Mouse (Mus musculus) C2C12 (cell line): Measurements from ENCODE around the gene Dpp10. TPM values are rescaled to one million over a fixed set of nuclear protein-coding genes. Genes with fewer than 3 reads are reported as not detected.

Experiments used
- H3K27me3 ChIP-seq: one replicate; pipeline ENCODE4 v1.6.1; 2011; ENCODE audit not compliant: control insufficient read depth, insufficient read depth, insufficient read length
- H3K36me3 ChIP-seq: one replicate; pipeline ENCODE4 v1.6.1; 2011; ENCODE audit not compliant: control insufficient read depth, insufficient read depth
- H3K4me3 ChIP-seq: one replicate; pipeline ENCODE4 v1.5.1; 2011; ENCODE audit warnings: mild to moderate bottlenecking, control low read depth; ENCODE audit not compliant: poor library complexity, insufficient read depth, severe bottlenecking
- H3K79me2 ChIP-seq: one replicate; pipeline ENCODE4 v1.6.1; 2011; ENCODE audit not compliant: control insufficient read depth, insufficient read depth
- H3K79me3 ChIP-seq: one replicate; pipeline ENCODE4 v1.6.1; 2011; ENCODE audit warnings: low read depth, control low read depth
- H3ac ChIP-seq: one replicate; pipeline ENCODE3; 2011; ENCODE audit warnings: low read depth; ENCODE audit not compliant: control insufficient read depth, insufficient read length
- CEBPB ChIP-seq: IDR thresholded peaks from one replicate; pipeline ENCODE4 v1.6.1; 2011; ENCODE audit warnings: low read depth, mild to moderate bottlenecking, control low read depth, moderate library complexity
- CTCF ChIP-seq: IDR thresholded peaks from one replicate; pipeline ENCODE4 v1.5.1; 2011; ENCODE audit not compliant: control insufficient read depth, insufficient read depth, insufficient read length
- FOSL1 ChIP-seq: IDR thresholded peaks from one replicate; pipeline ENCODE4 v1.8.0; 2011; ENCODE audit warnings: mild to moderate bottlenecking, low read length; ENCODE audit not compliant: poor library complexity, insufficient read depth, severe bottlenecking
- MAX ChIP-seq: IDR thresholded peaks from one replicate; pipeline ENCODE4 v1.6.1; 2011; ENCODE audit warnings: mild to moderate bottlenecking, control low read depth
- MYOD1 ChIP-seq: IDR thresholded peaks from one replicate; pipeline ENCODE4 v1.6.1; 2011; ENCODE audit warnings: low read depth; ENCODE audit not compliant: control insufficient read depth, insufficient read length
- MYOG ChIP-seq: IDR thresholded peaks from one replicate; pipeline ENCODE4 v1.6.1; 2011; ENCODE audit not compliant: control insufficient read depth, insufficient read length; ENCODE audit errors: extremely low read depth
- USF1 ChIP-seq: IDR thresholded peaks from one replicate; pipeline ENCODE4 v1.6.1; 2011; ENCODE audit warnings: low read depth, mild to moderate bottlenecking, control low read depth, moderate library complexity
- polyA plus RNA-seq: library from polyadenylated mRNA; unstranded; fragments of >200 nt; fragmentation: generic; extraction: Trizol; gene quantifications from one replicate; pipeline ENCODE4 v1.2.1, GENCODE M21; 2012; ENCODE audit warnings: missing spikeins

The Dpp10 gene
- polyA plus RNA-seq, 1 experiment = not detected

- Histone ChIP-seq H3K79me2 (no peaks in the 10 kb centered on the region), H3K4me3 (no peak overlapping the region), H3K27me3 (no peaks in the 10 kb centered on the region), H3ac (no peak overlapping the region), H3K79me3 (no peaks in the 10 kb centered on the region), H3K36me3 (no peaks in the 10 kb centered on the region)
- no peak for TF ChIP-seq USF1
- TF ChIP-seq FOSL1 = no peak
- no peak for TF ChIP-seq MAX
- TF ChIP-seq MYOG = no peak
- no peak for TF ChIP-seq CEBPB
- no peak for TF ChIP-seq MYOD1
- TF ChIP-seq CTCF = no peak
Measured at GRCm38 (mm10) chr1:124035306-124035990, 9.9 kb downstream of the Dpp10 start.

DNA sequence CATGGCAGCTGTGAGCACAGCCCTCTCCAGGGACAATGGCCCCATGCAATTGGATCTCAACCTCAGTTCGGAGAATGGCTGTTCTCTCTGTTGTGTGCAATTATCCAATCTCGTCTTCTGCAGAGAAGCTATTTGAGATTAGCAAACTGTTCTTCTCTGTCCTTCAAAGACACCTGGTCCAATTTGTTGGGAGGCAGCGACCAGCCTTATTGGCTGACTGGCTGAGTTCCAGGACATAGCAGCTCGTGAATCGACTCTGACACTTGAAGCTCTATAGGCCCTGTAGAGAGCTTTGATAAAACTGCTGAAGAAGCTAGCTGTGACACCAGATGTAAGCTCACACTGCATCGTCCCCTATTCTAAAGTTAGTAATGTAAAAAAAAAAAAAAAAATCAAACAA lies 12.7 kb downstream of the Dpp10 start:
- Histone ChIP-seq H3K79me3 (no peaks in the 10 kb centered on the region), H3K27me3 (no peaks in the 10 kb centered on the region), H3K4me3 (no peak overlapping the region), H3K79me2 (no peaks in the 10 kb centered on the region), H3K36me3 (no peaks in the 10 kb centered on the region), H3ac (no peak overlapping the region)
- TF ChIP-seq MAX (no peak), USF1 (no peak), CEBPB (no peak), MYOG (no peak), MYOD1 (no peak), FOSL1 (no peak), CTCF (no peak)

DNA sequence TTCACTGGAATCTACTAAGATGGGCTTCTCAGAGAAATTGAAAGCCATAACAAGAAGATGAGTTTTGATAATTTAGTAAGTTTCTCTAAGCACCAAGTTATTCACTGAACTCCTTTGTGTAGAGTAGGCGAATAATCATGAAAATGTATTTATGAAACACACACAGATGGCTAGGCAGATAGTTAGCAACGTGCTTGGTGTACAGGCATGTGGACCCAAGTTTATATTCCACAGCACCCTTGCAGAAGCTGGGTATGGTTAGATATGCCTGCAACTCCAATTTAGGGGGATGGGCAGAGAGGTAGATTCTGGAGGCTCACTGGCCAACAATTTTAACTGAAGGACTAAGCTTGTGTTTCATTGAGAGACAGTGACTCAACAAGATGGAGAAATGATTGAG lies 13.4 kb downstream of the Dpp10 start:
- no peaks in the 10 kb centered on the region for H3K27me3 ChIP-seq
- no peak overlapping the region for H3ac ChIP-seq

DNA sequence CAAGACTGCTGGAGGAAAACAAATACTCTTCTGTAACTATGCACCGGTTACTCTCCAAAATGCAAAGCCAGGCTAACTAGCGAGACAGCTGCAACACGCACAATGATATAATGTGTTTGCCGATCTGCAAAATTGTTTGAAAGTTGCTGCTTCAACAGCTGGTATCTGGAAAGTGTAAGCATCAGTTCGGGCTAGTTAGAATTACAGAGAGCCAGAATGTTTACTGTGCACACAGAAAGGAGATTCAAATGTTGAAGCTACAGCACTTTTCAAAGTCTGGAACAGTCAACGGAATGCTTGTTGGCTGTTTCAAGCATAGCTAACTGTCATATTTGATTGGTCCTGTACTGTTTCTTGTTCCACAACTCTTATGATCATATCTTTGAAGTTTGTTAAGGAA lies 42.6 kb downstream of the Dpp10 start:
- H3K27me3 ChIP-seq = no peaks in the 10 kb centered on the region
- H3ac ChIP-seq = no peak overlapping the region
- H3K36me3 ChIP-seq = no peaks in the 10 kb centered on the region
- TF ChIP-seq MYOD1 (no peak), MAX (no peak), MYOG (no peak), FOSL1 (no peak), CTCF (no peak), CEBPB (no peak), USF1 (no peak)
- no peaks in the 10 kb centered on the region for H3K79me3 ChIP-seq
- H3K79me2 ChIP-seq = no peaks in the 10 kb centered on the region
- H3K4me3 ChIP-seq = no peak overlapping the region

More for the DNA sequence above, 13.4 kb downstream of the Dpp10 start:
- no peak for TF ChIP-seq MAX
- TF ChIP-seq USF1 = no peak
- no peak for TF ChIP-seq FOSL1
- TF ChIP-seq CEBPB = no peak
- TF ChIP-seq CTCF = no peak
- TF ChIP-seq MYOG = no peak
- no peak for TF ChIP-seq MYOD1
- H3K36me3 ChIP-seq = no peaks in the 10 kb centered on the region
- no peaks in the 10 kb centered on the region for H3K79me2 ChIP-seq
- no peak overlapping the region for H3K4me3 ChIP-seq
- no peaks in the 10 kb centered on the region for H3K79me3 ChIP-seq

DNA sequence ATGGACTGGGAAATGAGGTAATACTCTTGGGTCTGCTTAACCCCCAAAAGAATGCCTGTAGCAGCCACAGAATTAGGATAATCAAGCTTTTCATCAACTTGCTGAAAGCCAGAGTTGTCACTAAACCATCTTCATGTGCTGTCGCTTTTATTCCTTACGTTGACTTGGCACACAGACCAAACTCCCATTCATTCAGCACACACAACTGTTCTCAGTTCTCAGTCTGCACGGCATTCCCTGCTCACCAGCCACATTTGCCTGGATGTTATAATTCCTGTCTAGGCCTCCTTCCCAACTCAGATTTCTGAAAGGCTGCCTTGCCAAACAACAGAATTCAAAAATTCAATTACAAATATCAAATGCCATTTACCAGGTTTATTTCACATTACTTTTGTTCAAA lies 49.6 kb downstream of the Dpp10 start:
- Histone ChIP-seq H3K4me3 (no peak overlapping the region), H3K27me3 (no peaks in the 10 kb centered on the region), H3K79me3 (no peaks in the 10 kb centered on the region), H3ac (no peak overlapping the region), H3K79me2 (no peaks in the 10 kb centered on the region), H3K36me3 (no peaks in the 10 kb centered on the region)
- TF ChIP-seq MYOD1 (no peak), MAX (no peak), MYOG (no peak), CEBPB (no peak), CTCF (no peak), USF1 (no peak), FOSL1 (no peak)

- H3K36me3 ChIP-seq = no peaks in the 10 kb centered on the region
- TF ChIP-seq USF1 = no peak
- no peak for TF ChIP-seq FOSL1
- no peak for TF ChIP-seq CEBPB
- TF ChIP-seq CTCF = no peak
- TF ChIP-seq MYOD1 = no peak
- TF ChIP-seq MAX = no peak
- no peak for TF ChIP-seq MYOG
- H3K4me3 ChIP-seq = no peak overlapping the region
- H3K79me2 ChIP-seq = no peaks in the 10 kb centered on the region
- no peaks in the 10 kb centered on the region for H3K27me3 ChIP-seq
- H3ac ChIP-seq = no peak overlapping the region
- H3K79me3 ChIP-seq = no peaks in the 10 kb centered on the region
Measured at GRCm38 (mm10) chr1:123985324-123986024, 59.9 kb downstream of the Dpp10 start.
